Mouse (Mus musculus) kidney, postnatal 0 days (tissue): ENCODE results near the gene Pla2g16. TPM values are rescaled to one million over a fixed set of nuclear protein-coding genes. Genes with fewer than 3 reads are reported as not detected.

Experiments used
- ATAC-seq: fragments of 200-750 bp; cut with Nextera tagmentation; replicated peaks from 2 replicates; pipeline ENCODE4 v1.8.0; 2017; ENCODE audit warnings: low read depth, moderate number of reproducible peaks, moderate TSS enrichment, moderate library complexity; ENCODE audit not compliant: low FRiP score
- DNase-seq: peaks from one replicate; pipeline ENCODE4 v3.0.0-alpha.2; 2016; ENCODE audit warnings: low spot score
- H3K27ac ChIP-seq: fragments of 300-500 bp; sonication (generic); 2 replicates; pipeline ENCODE4 v1.5.1; 2014; ENCODE audit warnings: mild to moderate bottlenecking
- H3K27me3 ChIP-seq: fragments of 300-500 bp; sonication (generic); 2 replicates; pipeline ENCODE4 v1.6.1; 2014; ENCODE audit warnings: low read length, mixed read lengths; ENCODE audit not compliant: insufficient read depth
- H3K36me3 ChIP-seq: fragments of 300-500 bp; sonication (generic); 2 replicates; pipeline ENCODE4 v1.6.1; 2014; ENCODE audit warnings: low read length, mixed read lengths; ENCODE audit not compliant: insufficient read depth
- H3K4me1 ChIP-seq: fragments of 300-500 bp; sonication (generic); replicated peaks from 2 replicates; pipeline ENCODE4 v1.6.1; 2014; ENCODE audit warnings: antibody characterized with exemption, low read length, mixed read lengths; ENCODE audit not compliant: insufficient read depth
- H3K4me2 ChIP-seq: fragments of 300-500 bp; sonication (generic); 2 replicates; pipeline ENCODE4 v1.6.1; 2014; ENCODE audit warnings: mild to moderate bottlenecking, low read length, moderate library complexity, mixed read lengths
- H3K4me3 ChIP-seq: fragments of 300-500 bp; sonication (generic); replicated peaks from 2 replicates; pipeline ENCODE4 v1.5.1; 2014; ENCODE audit warnings: low read depth, low read length
- H3K9ac ChIP-seq: fragments of 300-500 bp; sonication (generic); 2 replicates; pipeline ENCODE4 v1.6.1; 2014; ENCODE audit warnings: low read depth, low read length
- H3K9me3 ChIP-seq: fragments of 300-500 bp; sonication (generic); replicated peaks from 2 replicates; pipeline ENCODE4 v1.6.1; 2016; ENCODE audit warnings: low read length, inconsistent platforms, mixed read lengths
- CTCF ChIP-seq: IDR thresholded peaks from 2 replicates; pipeline ENCODE4 v1.5.1; 2016; ENCODE audit warnings: antibody characterized with exemption, low read depth, mild to moderate bottlenecking, moderate library complexity
- WGBS: fragments of 180-500 bp; shearing (Covaris S2); extraction: QIAGEN DNeasy Blood & Tissue Kit; methylation state at CpG from one replicate; pipeline ENCODE4 v1.1.7; 2014; 5-methylcytosine and 5-hydroxymethylcytosine counted together
- polyA plus RNA-seq: library from polyadenylated mRNA; unstranded; fragments of >200 nt; fragmentation: Nextera tagmentation; extraction: Ambion mirVana; gene quantifications from 2 replicates; pipeline ENCODE4 v1.2.1, GENCODE M21; 2015

Gene Pla2g16
- 20.5 and 20.6 TPM in 2 replicates for polyA plus RNA-seq

DNA sequence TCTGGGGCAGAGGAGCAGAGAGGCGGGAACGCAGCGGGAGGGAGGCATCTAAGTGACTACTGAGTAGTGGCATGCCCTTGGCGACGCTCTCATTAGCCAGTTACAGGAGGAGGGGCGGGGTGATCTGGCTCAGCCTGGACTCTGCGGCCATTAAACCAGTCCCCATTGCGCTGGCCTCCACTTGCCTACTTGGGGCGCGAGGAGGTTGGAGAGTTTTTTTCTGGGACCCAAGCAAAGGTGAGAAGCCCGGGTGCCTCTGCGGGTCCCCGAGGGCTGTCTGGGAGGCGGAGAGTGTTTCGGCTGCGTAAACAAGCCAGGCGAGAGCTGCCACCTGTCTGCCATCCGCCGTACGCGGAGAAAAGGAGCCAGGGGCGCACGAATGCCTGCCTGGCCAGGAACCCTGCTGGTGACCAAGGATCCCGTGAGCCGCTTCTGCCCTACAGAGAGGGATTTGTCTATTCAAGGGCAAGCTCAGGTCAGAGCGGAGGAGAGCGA lies at the start of gene Pla2g16:
Gene Pla2g16, plus strand, starts transcription at position 132 of the 495 bp plus-strand sequence.
- no peaks in the 10 kb centered on the region for H3K9me3 ChIP-seq
- H3K9ac ChIP-seq = peak within 1 kb of the TSS; percentile 65
- H3K4me3 ChIP-seq = peak within 1 kb of the TSS; percentile 55
- peak; percentile 33; the same call in 1 of the 2 replicates for TF ChIP-seq CTCF
- H3K4me1 ChIP-seq = peaks cover 5% of the 10 kb centered on the region; the same call in 1 of the 2 replicates
- H3K36me3 ChIP-seq = no peaks in the 10 kb centered on the region
- DNase-seq (peak; percentile 85), ATAC-seq (peak; percentile 93)
- H3K4me2 ChIP-seq = peak within 1 kb of the TSS; percentile 81
- 2% methylated on average over 27 of the region's 27 CpGs for WGBS
- H3K27me3 ChIP-seq = no peaks in the 10 kb centered on the region
- H3K27ac ChIP-seq = 0 out of 2 replicates have a peak within 1 kb of the TSS, but pooled peaks have one; percentile 19

DNA sequence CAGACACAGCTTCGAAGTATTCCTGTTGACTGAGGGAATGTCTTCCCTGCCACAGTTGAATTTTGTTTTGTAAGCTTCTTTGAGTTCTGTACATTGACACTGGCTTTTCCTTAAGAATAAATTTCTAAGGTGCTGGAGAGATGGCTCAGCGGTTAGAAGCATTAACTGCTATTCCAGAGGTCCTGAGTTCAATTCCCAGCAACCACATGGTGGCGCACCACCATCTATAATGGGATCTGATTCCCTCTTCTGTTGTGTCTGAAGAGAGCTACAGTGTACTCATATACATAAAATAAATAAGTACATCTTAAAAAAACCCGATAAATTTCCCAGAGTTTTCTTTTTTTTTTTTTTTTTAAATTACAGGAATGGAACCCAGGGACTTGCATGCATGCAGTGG lies 49.2 kb upstream of the Pla2g16 start:
- no peaks in the 10 kb centered on the region for H3K4me1 ChIP-seq
- no peak overlapping the region for H3K27ac ChIP-seq
- peak; percentile 33; the same call in 1 of the 2 replicates for TF ChIP-seq CTCF
- no peak for DNase-seq
- H3K4me3 ChIP-seq = no peak overlapping the region
- 80% methylated on average over 4 of the region's 4 CpGs for WGBS
- H3K27me3 ChIP-seq = no peaks in the 10 kb centered on the region
- no peak overlapping the region for H3K4me2 ChIP-seq
- no peaks in the 10 kb centered on the region for H3K36me3 ChIP-seq
- no peaks in the 10 kb centered on the region for H3K9me3 ChIP-seq
- no peak for ATAC-seq
- no peak overlapping the region for H3K9ac ChIP-seq

DNA sequence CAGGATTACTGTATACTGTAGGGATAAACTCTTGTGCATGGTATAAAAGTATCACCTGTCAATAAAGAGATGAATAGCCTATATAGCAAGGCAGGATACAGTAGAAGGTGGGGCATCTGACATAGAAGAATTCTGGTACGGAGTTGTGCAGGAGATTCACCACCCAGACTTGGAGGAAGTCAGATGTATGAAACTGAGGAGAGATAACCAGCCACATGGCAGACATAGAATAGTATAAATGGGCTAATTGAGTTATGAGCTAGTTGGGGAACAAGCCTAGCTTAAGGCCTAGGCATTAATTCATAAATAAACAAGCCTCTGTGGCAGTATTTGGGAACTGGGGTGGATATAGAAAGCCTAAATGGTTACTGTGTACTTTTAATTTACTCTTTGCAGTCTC lies 40.8 kb upstream of the Pla2g16 start:
- Histone ChIP-seq H3K9me3 (no peaks in the 10 kb centered on the region), H3K4me1 (no peaks in the 10 kb centered on the region), H3K36me3 (0 out of 2 replicates have a peak, but pooled peaks cover 11% of the 10 kb centered on the region), H3K9ac (no peak overlapping the region), H3K4me3 (no peak overlapping the region), H3K27ac (no peak overlapping the region), H3K27me3 (no peaks in the 10 kb centered on the region), H3K4me2 (no peak overlapping the region)
- 85% methylated on average over 1 of the region's 1 CpGs for WGBS
- no peak for TF ChIP-seq CTCF
- DNase-seq (no peak), ATAC-seq (no peak)

DNA sequence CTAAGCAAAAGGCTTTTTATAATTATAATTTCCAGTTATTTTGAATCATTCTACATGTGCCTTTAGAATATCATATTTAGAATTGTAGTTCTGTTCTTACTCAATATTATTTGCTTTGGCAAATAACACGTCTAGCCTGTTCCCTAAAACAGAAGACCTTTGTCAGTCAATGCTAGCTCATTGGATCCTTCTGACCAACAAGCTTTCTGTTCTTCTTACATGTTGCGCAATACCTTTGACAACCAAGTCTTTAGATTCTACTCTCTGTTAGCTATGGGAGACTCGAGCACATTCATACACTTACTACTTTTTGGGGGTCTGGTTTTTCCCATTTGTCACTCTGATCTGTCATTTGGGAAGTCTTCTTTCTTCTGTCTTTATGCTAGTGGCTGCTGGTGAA lies 35.6 kb upstream of the Pla2g16 start:
- Histone ChIP-seq H3K27me3 (no peaks in the 10 kb centered on the region), H3K4me1 (no peaks in the 10 kb centered on the region), H3K4me2 (no peak overlapping the region), H3K9ac (no peak overlapping the region), H3K27ac (no peak overlapping the region), H3K36me3 (peaks cover 32% of the 10 kb centered on the region), H3K4me3 (no peak overlapping the region), H3K9me3 (no peaks in the 10 kb centered on the region)
- no peak for DNase-seq
- no peak for ATAC-seq
- no peak for TF ChIP-seq CTCF
- WGBS = 91% methylated on average over 3 of the region's 3 CpGs

DNA sequence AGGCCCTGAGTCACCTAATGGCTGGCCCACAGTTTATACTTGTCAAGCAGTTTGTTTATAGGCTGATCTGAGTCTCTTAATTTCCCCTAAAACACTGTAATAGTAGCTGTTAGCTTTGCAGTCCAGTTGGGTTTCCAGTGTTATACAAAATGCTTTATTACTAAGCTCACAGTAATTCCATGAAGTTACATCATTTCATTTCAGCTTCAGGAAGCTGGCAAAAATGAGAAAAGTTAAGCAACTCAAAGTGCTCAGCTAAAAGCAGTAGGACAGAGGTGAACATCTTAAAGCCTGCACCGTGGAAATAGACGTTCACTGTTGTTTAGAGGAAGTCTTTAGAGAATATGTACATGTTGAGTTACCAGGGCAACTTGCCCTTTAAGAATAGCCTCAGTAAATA lies 34.4 kb upstream of the Pla2g16 start:
- no peak overlapping the region for H3K27ac ChIP-seq
- no peaks in the 10 kb centered on the region for H3K27me3 ChIP-seq
- H3K9ac ChIP-seq = no peak overlapping the region
- no peaks in the 10 kb centered on the region for H3K9me3 ChIP-seq
- H3K4me1 ChIP-seq = no peaks in the 10 kb centered on the region
- H3K4me2 ChIP-seq = no peak overlapping the region
- no peak for TF ChIP-seq CTCF
- no peak overlapping the region for H3K4me3 ChIP-seq
- peaks cover 32% of the 10 kb centered on the region for H3K36me3 ChIP-seq
- 94% methylated on average over 2 of the region's 2 CpGs for WGBS
- DNase-seq (no peak), ATAC-seq (no peak)

DNA sequence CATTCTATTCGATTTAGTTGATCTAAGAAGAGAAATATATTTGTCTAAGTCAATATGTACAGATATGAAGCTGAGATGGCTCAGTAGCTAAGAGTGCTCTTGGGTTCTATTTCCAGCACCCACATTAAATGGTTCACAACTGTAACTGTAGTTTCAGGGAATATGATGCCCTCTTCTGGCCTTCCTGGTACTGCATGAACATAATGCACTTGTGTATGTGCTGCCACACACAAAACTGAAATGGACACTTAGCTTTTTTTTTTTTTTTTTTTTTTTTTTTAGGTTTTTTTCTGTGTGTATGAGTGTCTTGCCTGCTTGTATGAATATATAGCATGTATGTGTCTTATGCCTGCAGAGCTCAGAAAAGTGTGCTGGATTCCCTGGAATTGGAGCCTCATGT lies 34.0 kb upstream of the Pla2g16 start:
- ATAC-seq (no peak), DNase-seq (no peak)
- Histone ChIP-seq H3K27me3 (no peaks in the 10 kb centered on the region), H3K4me3 (no peak overlapping the region), H3K9ac (no peak overlapping the region), H3K36me3 (peaks cover 32% of the 10 kb centered on the region), H3K27ac (no peak overlapping the region), H3K4me1 (no peaks in the 10 kb centered on the region), H3K4me2 (no peak overlapping the region), H3K9me3 (no peaks in the 10 kb centered on the region)
- peak; percentile 36; the same call in 1 of the 2 replicates for TF ChIP-seq CTCF
- WGBS = 98% methylated on average over 1 of the region's 1 CpGs

DNA sequence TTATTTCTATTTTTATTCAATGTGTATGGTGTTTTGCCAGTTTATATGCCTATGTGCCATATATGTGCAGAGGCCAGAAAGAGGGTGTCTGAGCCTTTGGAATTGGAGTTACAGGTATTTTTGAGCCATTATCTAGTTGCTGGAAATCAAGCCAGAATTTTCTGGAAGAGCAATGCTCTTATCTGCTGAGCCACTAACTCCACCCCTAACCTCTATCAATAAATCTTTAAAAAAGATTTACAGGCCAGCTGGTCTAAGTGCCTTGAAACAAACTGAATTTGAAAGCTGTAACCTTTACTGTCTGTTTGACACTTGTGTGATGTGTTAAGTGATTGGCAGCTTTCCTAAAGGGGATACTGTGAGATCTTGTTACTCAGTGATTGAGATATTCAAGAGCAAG lies 33.5 kb upstream of the Pla2g16 start:
- Histone ChIP-seq H3K36me3 (peaks cover 28% of the 10 kb centered on the region), H3K27ac (no peak overlapping the region), H3K4me3 (no peak overlapping the region), H3K4me2 (no peak overlapping the region), H3K9me3 (no peaks in the 10 kb centered on the region), H3K27me3 (no peaks in the 10 kb centered on the region), H3K9ac (no peak overlapping the region), H3K4me1 (no peaks in the 10 kb centered on the region)
- no peak for DNase-seq
- no peak for TF ChIP-seq CTCF
- ATAC-seq = no peak
